Mouse (Mus musculus): ENCODE data around the gene Prickle2. TPM values are rescaled to one million over a fixed set of nuclear protein-coding genes. Genes with fewer than 3 reads are reported as not detected.

The Prickle2 gene
- total and polyA plus RNA-seq, 3 experiments = 0.05 TPM; not detected in 2

DNA sequence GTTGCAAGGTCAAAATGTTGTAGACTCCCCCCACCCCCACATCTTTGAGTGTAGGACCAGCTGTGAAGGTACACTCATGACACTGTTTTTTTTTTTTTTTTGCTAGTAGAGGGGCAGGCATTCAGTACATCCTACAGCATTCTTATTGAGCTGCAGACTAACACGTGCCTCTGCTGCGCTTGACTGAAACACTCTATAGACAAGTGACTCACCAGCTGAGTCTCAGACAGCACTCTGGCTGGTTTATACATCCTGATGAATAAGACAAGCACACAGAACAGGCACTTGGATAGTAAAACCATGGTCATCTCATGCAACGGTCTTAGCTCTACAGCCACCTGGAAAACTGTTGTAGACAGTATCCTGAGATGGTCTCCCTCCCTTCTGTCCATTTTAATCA, 296.2 kb downstream of the Prickle2 start:
- DNase-seq (ENCODE audit: low spot score) = no peak
- Histone ChIP-seq H3K4me3 (ENCODE audit: low read depth, low read length) (no peak overlapping the region), H3K27me3 (ENCODE audit: insufficient read depth, low read length) (no peaks in the 10 kb centered on the region; the same call in 1 of the 2 replicates), H3K36me3 (replicated peaks) (no peaks in the 10 kb centered on the region), H3K9me3 (replicated peaks) (no peaks in the 10 kb centered on the region), H3K4me1 (ENCODE audit: insufficient read depth, low read depth, low read length) (no peaks in the 10 kb centered on the region)
- TF ChIP-seq GATA2 (IDR thresholded peaks at IDR 0.05; ENCODE audit: borderline replicate concordance, low read depth, low read length) (no peak), CTCF (IDR thresholded peaks at IDR 0.05; ENCODE audit: low read depth, low read length) (no peak), TAL1 (conservative IDR thresholded peaks at IDR 0.05; ENCODE audit: low read depth, low read length) (no peak), GATA1 (IDR thresholded peaks at IDR 0.05; ENCODE audit: borderline replicate concordance, low read length) (no peak), POLR2AphosphoS5 (IDR thresholded peaks at IDR 0.05; ENCODE audit: insufficient replicate concordance, low read depth, low read length) (no peak)
- ATAC-seq (ENCODE audit: extremely low read depth, insufficient number of reproducible peaks, low FRiP score, poor library complexity, severe bottlenecking) = no peak

DNA sequence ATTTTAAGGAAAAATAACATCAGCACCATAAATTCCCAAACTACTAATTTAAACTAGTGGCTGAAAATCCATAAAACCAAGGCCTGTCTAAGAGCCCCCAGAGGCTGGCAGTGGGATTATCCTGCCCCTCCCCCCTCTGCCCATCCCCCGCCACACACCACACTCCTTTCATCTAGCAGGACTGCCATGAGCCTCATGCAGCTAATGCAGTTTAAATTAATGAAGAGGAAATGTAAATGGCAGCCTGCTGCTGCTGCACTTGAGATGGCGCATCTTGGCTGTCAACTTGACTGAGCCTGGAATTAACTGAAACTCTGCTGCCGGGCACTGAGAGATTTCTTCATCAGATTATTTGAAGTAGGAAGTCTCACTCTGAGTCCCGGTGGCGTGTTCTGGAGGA, 298.7 kb downstream of the Prickle2 start:
- Histone ChIP-seq H3K4me1 (ENCODE audit: insufficient read depth, low read depth, low read length) (no peaks in the 10 kb centered on the region), H3K27me3 (ENCODE audit: insufficient read depth, low read length) (no peaks in the 10 kb centered on the region; the same call in 1 of the 2 replicates), H3K4me3 (ENCODE audit: low read depth, low read length) (no peak overlapping the region), H3K36me3 (replicated peaks) (no peaks in the 10 kb centered on the region), H3K9me3 (replicated peaks) (no peaks in the 10 kb centered on the region)
- ATAC-seq (ENCODE audit: extremely low read depth, insufficient number of reproducible peaks, low FRiP score, poor library complexity, severe bottlenecking) (no peak), DNase-seq (ENCODE audit: low spot score) (no peak)
- TF ChIP-seq GATA1 (IDR thresholded peaks at IDR 0.05; ENCODE audit: borderline replicate concordance, low read length) (no peak), CTCF (IDR thresholded peaks at IDR 0.05; ENCODE audit: low read depth, low read length) (no peak), GATA2 (IDR thresholded peaks at IDR 0.05; ENCODE audit: borderline replicate concordance, low read depth, low read length) (no peak)

DNA sequence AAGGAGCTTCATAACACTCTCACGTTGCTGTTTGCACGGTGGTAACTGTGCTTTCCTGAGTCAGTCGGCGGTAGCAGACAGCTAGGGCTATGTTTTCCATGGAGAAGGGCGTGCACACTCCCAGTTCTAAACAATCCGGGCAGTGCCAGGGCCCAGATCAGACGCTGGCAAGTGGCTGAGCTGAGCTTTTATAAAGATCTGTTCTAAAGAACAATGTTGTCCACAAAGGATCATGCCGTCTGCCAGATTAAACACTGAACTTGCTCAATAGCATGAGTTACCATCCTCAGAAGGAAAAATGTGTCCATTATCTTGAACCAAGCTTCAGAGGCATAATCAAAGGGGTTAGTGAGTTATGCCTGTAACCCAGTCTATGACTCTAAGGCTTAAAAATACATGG, 300.4 kb downstream of the Prickle2 start:
- ATAC-seq (ENCODE audit: extremely low read depth, insufficient number of reproducible peaks, low FRiP score, poor library complexity, severe bottlenecking) = no peak
- H3K4me1 ChIP-seq (ENCODE audit: insufficient read depth, low read depth, low read length) = no peaks in the 10 kb centered on the region
- no peaks in the 10 kb centered on the region for H3K9me3 ChIP-seq (replicated peaks)
- H3K27me3 ChIP-seq (ENCODE audit: insufficient read depth, low read length) = no peaks in the 10 kb centered on the region
- no peaks in the 10 kb centered on the region for H3K36me3 ChIP-seq (replicated peaks)
- DNase-seq (ENCODE audit: low spot score) = no peak
- no peak overlapping the region for H3K4me3 ChIP-seq (ENCODE audit: low read depth, low read length)
- TF ChIP-seq CTCF (IDR thresholded peaks at IDR 0.05; ENCODE audit: low read depth, low read length) = no peak
- TF ChIP-seq GATA2 (IDR thresholded peaks at IDR 0.05; ENCODE audit: borderline replicate concordance, low read depth, low read length) = no peak
- TF ChIP-seq TAL1 (conservative IDR thresholded peaks at IDR 0.05; ENCODE audit: low read depth, low read length) = no peak
- TF ChIP-seq GATA1 (IDR thresholded peaks at IDR 0.05; ENCODE audit: borderline replicate concordance, low read length) = no peak
- TF ChIP-seq POLR2AphosphoS5 (IDR thresholded peaks at IDR 0.05; ENCODE audit: insufficient replicate concordance, low read depth, low read length) = no peak

DNA sequence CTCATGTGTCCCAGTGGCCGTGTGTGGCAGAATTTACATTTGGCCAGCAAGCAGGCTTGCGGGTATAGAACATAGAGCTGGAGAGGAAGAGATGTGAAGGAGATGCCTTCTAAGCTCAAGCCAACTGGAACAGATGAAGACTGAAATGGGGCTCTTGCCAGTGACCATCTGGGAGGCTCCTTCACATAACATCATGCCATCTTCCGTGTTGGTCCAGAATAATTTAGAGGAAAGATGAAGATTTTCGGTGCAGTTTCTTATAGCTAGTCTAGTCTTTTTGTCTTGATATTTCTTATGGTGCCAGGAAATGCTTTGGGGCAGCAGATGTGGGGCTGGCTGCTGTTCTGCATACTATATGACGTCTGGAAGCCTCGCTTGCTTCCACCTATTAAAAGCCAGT, 308.1 kb downstream of the Prickle2 start:
- Histone ChIP-seq H3K4me3 (ENCODE audit: low read depth, low read length) (no peak overlapping the region), H3K9me3 (replicated peaks) (no peaks in the 10 kb centered on the region), H3K27me3 (ENCODE audit: insufficient read depth, low read length) (no peaks in the 10 kb centered on the region; the same call in 1 of the 2 replicates), H3K4me1 (ENCODE audit: insufficient read depth, low read depth, low read length) (no peaks in the 10 kb centered on the region), H3K36me3 (replicated peaks) (no peaks in the 10 kb centered on the region)
- ATAC-seq (ENCODE audit: extremely low read depth, insufficient number of reproducible peaks, low FRiP score, poor library complexity, severe bottlenecking) (no peak), DNase-seq (ENCODE audit: low spot score) (no peak)
- TF ChIP-seq CTCF (IDR thresholded peaks at IDR 0.05; ENCODE audit: low read depth, low read length) (no peak), GATA2 (IDR thresholded peaks at IDR 0.05; ENCODE audit: borderline replicate concordance, low read depth, low read length) (no peak), GATA1 (IDR thresholded peaks at IDR 0.05; ENCODE audit: borderline replicate concordance, low read length) (no peak), TAL1 (conservative IDR thresholded peaks at IDR 0.05; ENCODE audit: low read depth, low read length) (no peak), POLR2AphosphoS5 (IDR thresholded peaks at IDR 0.05; ENCODE audit: insufficient replicate concordance, low read depth, low read length) (no peak)

DNA sequence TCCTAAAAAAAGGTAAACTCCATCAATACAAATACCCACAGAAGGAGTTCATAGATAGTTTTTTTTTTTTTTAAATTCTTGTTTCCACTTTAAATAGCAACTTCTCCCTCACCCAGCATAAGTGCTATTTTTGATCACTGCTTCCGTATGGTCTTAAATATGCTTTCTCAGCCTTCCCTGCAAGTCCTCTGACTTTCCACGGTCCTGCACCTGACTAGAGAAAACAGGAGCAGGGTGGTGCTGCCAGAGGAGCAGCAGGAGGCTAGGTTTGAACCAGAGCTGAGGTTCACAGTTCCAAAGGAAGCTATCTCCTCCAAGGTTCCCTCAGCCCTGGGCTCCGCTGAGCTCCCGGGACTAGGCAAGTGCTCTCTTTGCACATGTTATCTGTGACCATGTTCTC, 310.4 kb downstream of the Prickle2 start:
- ATAC-seq (ENCODE audit: extremely low read depth, insufficient number of reproducible peaks, low FRiP score, poor library complexity, severe bottlenecking) (no peak), DNase-seq (ENCODE audit: low spot score) (no peak)
- H3K27me3 ChIP-seq (ENCODE audit: insufficient read depth, low read length) = no peaks in the 10 kb centered on the region; the same call in 1 of the 2 replicates
- no peaks in the 10 kb centered on the region for H3K36me3 ChIP-seq (replicated peaks)
- H3K9me3 ChIP-seq (replicated peaks) = no peaks in the 10 kb centered on the region
- TF ChIP-seq CTCF (IDR thresholded peaks at IDR 0.05; ENCODE audit: low read depth, low read length) = no peak
- TF ChIP-seq GATA1 (IDR thresholded peaks at IDR 0.05; ENCODE audit: borderline replicate concordance, low read length) = no peak
- TF ChIP-seq GATA2 (IDR thresholded peaks at IDR 0.05; ENCODE audit: borderline replicate concordance, low read depth, low read length) = no peak
- no peak for TF ChIP-seq POLR2AphosphoS5 (IDR thresholded peaks at IDR 0.05; ENCODE audit: insufficient replicate concordance, low read depth, low read length)
- TF ChIP-seq TAL1 (conservative IDR thresholded peaks at IDR 0.05; ENCODE audit: low read depth, low read length) = no peak
- no peaks in the 10 kb centered on the region for H3K4me1 ChIP-seq (ENCODE audit: insufficient read depth, low read depth, low read length)
- H3K4me3 ChIP-seq (ENCODE audit: low read depth, low read length) = no peak overlapping the region

DNA sequence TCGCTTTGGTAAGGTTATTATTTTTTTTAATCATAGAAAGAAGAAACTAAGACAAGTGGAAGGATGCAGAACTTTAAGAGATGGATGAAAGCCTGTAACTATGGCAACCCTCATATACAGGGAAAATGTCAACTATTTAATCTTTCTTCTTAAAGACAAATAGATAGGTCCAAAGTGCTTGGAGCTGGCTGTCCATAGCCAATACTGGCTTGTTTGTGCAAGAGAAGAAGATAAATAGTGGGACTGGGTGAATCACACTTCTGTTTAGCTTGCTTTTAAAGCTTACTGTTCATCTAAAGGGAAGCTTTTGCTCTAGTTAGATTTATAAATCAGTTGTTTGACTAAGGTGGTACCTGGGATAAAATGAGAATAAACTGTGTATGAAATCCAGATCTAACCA, 310.8 kb downstream of the Prickle2 start:
- Histone ChIP-seq H3K27me3 (ENCODE audit: insufficient read depth, low read length) (peaks cover 3% of the 10 kb centered on the region; the same call in 1 of the 2 replicates), H3K36me3 (replicated peaks) (no peaks in the 10 kb centered on the region), H3K9me3 (replicated peaks) (no peaks in the 10 kb centered on the region), H3K4me3 (ENCODE audit: low read depth, low read length) (no peak overlapping the region), H3K4me1 (ENCODE audit: insufficient read depth, low read depth, low read length) (no peaks in the 10 kb centered on the region)
- DNase-seq (ENCODE audit: low spot score) (no peak), ATAC-seq (ENCODE audit: extremely low read depth, insufficient number of reproducible peaks, low FRiP score, poor library complexity, severe bottlenecking) (no peak)
- TF ChIP-seq CTCF (IDR thresholded peaks at IDR 0.05; ENCODE audit: low read depth, low read length) = no peak
- TF ChIP-seq GATA1 (IDR thresholded peaks at IDR 0.05; ENCODE audit: borderline replicate concordance, low read length) = no peak
- no peak for TF ChIP-seq POLR2AphosphoS5 (IDR thresholded peaks at IDR 0.05; ENCODE audit: insufficient replicate concordance, low read depth, low read length)
- no peak for TF ChIP-seq GATA2 (IDR thresholded peaks at IDR 0.05; ENCODE audit: borderline replicate concordance, low read depth, low read length)
- no peak for TF ChIP-seq TAL1 (conservative IDR thresholded peaks at IDR 0.05; ENCODE audit: low read depth, low read length)

All from G1E (cell line).